Mouse (Mus musculus): Measurements from ENCODE around the gene Zrsr1.

The Zrsr1 gene

DNA sequence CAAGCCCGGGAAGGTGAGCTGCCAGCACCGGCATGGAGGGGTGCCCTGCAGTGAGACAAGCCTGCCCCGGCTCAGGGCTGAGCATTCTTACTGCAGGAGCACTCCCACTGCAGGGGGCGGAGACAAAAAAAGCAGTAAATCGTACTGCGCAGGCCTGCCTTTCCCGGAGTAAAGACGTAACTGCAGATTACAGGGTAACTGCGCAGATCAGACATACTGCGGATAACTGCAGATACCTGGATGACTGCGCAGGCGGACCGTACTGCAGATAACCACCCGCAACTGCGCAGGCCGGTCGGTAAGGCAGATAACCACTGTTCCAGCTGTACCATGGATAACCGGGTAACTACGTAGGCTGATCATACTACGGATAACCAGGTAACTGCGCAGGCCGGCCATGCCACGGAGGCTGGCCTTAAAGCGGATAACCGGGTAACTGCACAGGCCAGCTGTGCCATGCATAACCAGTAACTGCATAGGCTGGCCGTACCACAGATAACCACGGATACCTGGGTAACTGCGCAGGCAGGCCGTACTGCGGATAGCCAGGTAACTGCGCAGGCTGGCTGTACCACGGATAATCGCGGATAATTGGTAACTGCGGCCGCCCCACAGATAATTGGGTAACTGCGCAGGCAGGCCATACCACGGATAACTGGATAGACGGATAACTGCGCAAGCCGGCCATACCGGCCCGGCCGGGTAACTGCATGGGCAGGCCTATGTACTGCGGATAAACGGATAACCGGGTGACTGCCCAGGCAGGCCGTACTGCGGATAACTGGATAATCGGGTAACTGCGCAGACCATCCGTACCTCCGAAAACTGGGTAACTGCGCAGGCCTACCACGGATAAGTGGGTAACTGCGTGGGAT, at the start of gene Zrsr1:
Gene Zrsr1 (plus strand): TSS at position 171 of the 875 bp plus-strand sequence.
- no peak for DNase-seq (ENCODE audit: extremely low read depth, low read depth, low spot score)

DNA sequence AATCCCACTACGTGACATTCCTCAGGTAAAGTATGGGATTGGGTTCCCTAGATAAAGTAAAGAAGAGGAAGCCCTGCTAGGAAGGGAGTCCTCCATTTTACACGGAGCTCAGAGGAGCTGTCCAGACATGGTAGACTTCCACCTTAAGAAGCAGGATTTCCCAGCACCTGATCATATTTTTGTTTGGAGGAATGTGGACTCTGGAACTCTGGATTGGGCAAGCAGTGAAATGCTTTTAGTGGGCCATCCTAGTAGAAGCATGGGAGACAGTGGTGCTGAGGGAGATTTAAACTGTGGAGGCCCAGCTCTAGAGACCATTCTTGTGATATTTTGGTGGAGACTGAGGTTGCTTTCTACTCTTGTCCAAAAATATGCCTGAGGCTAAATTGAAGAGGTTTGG, 49.3 kb upstream of the Zrsr1 start:
- no peak for DNase-seq (ENCODE audit: extremely low read depth, low read depth, low spot score)

DNA sequence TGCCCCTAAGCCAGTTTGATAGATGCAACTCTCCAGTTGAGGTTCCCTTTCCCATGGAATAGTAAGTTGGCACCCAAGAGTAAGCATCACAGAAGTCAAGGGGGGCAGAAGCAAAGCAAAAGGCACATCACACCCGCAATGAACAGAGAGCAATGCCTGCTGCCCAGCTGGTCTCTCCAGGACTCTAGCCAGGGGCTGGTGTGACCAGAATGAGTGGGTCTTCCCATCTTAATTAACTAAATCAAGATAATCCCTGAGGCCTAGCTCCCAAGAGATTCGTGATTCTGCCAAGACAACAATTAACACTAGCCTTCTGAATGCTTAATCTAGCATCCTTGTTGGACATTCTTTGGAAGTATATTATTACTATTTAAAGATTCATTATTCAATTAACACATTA, 48.2 kb upstream of the Zrsr1 start:
- no peak for DNase-seq (ENCODE audit: extremely low read depth, low read depth, low spot score)

DNA sequence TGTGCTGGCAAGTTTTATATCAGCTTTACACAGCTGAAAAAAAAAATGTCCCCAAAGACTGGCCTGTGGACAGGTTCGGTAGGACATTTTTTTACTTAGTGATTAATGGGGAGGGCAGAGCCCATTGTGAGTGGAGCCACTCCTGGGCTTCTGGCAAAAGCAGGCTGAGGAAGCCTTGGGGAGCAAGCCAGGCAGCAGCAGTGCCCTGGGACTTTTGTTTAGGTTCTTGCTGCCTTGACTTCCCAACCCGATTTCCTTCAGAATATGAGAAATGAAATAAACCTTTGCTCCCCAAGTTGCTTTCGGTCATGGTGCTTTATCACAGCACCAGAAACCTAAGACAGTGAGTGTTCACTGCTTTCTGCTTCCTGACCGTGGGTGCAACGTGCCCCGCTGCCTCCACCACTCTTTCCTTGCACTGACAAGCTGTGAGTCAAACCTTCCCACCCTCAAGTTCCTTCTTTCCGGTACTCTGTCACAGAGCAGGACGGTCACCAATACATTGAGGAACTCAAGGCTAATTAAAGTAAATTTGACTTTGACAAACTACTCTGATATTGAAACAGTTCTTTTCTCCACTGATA, 43.1 kb upstream of the Zrsr1 start:
- no peak for DNase-seq (ENCODE audit: extremely low read depth, low read depth, low spot score)

DNA sequence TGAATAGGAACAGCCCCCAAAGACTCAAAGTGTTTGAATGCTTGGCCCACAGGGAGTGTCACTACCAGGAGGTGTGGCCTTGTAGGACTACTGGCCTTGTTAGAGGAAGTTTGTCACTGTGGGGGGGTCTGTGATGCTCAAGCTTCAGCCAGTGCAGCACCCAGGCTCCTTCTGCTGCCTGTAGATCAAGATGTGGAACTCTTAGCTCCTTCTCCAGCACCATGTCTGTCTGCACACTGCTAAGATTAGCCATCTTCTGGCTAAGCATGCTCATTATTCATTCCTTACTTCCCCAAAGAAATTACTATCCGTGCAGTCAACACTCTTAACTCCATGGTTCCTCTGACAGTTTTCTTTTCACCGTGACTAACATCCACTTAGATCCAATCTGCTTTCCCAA, 41.7 kb upstream of the Zrsr1 start:
- no peak for DNase-seq (ENCODE audit: extremely low read depth, low read depth, low spot score)

DNA sequence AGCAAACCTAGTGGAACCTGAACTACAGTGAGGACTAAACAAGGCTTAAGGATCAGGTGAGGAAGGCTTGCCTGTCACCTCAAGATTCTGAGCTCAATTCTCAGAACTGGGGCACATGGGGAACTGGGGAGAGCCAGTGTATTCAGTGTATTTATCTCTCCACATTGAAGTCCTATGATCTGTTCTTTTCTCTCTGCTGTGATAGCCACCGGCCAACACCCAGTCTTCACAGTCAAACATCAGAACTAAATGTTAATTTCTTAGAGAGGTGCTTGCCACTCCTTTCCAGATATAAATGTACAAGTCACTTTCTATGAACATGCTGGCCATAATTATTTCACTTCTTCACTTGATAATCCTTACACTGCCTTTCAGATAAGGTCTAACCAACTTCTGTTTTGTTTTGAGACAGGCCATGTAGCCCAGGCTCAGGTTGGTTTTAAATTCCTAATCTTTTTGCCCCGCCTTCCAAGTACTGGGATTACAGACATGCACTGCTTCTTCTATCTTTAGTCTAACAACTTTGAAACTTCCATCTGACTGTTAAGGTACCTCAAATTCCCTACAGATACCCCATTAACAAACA, 40.4 kb upstream of the Zrsr1 start:
- DNase-seq (ENCODE audit: extremely low read depth, low read depth, low spot score): no peak

DNA sequence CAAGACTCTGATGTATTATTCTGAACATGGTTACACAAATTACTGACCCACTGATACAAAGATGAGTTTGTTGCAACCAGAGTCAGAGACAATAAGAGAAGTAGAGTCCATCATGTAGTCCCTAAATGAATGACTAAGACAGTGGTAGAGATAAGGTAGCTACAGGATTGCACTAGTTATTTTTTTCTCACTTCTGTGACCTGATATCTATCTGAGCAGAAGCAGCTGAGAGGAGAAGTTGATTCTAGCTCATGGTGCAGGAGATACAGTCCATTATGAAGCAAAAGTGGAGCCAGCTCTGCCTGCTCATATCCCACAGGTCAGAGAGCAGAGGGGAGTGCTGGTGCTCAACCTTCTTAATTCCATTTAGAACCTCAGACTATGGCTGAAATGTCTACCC, 39.6 kb upstream of the Zrsr1 start:
- DNase-seq (ENCODE audit: extremely low read depth, low read depth, low spot score): no peak

DNA sequence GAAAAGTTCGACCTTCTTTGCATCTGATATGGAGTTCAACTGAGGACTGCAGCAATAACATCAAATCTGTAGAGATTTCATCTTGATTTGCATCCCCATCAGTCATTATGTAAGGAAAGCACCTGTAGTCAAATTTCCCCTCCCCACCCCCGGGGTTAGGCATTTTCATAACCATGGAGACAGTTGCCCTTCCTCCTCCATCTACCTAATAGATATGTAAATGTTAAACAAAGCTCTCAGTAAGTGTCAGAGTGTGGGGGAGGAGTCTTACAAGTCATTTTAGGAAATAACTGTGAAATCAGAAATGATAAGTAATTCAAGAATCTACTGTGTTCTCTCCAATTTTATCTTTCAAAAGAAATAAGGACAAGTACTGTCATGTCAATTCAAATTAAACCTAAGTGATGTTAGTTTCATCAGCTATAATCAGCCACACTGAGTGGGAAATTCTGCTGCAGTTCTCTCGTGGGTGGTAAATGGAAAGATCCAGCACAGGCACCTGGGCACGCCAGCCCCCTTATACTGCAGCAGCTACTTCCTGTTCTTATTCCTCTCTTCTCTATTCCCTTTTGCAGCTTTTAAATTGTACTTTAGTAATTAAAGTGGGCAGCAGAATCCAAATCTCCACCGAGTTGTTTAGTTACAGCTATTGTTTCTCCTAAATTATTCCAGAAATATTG, 35.2 kb upstream of the Zrsr1 start:
- DNase-seq (ENCODE audit: extremely low read depth, low read depth, low spot score): no peak

DNA sequence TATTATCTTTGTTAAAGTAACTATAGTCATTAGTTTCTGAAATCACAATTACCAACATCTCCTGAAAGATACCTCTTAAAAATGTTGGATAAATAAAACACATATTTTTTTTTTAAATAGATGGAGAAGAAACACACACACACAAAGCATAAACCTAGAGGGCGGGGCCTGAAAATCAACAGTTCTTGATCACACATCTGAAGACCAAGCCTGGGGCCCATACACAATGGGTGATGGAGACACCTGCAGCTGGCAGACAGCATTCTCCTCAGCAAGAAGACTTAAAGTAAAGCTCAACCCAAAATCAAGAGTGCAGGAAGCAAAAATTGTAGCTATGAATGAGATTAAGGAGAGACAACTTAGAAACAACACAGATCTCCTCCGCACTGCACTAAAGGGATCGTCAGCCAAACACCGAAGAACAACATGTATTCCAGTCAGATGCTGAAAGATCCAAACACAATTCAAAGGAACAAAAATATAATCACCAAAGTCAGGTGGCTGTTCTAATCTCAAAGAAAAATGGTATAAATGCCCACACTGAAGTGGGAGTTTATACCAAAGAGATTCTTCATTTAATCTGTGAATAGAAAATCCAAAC, 34.0 kb upstream of the Zrsr1 start:
- no peak for DNase-seq (ENCODE audit: extremely low read depth, low read depth, low spot score)

DNA sequence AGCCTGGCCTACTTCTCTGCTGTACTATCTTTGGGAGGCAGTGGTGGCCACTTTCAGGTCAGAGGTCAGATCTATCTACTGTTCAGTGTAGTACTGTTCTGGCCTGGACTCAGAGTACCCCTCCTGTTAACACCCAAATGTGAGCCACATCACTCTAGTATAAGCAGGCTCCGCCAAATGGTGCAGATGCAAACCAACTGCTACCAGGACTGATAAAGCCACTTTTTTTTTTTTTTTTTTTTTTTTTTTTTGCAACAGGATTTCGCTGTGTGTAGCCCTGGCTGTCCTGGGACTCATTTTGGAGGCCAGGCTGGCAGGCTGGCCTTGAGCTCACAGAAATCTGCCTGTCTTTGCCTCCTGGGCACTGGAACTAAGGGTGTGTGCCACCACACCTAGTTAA, 32.8 kb upstream of the Zrsr1 start:
- DNase-seq (ENCODE audit: extremely low read depth, low read depth, low spot score): no peak

DNA sequence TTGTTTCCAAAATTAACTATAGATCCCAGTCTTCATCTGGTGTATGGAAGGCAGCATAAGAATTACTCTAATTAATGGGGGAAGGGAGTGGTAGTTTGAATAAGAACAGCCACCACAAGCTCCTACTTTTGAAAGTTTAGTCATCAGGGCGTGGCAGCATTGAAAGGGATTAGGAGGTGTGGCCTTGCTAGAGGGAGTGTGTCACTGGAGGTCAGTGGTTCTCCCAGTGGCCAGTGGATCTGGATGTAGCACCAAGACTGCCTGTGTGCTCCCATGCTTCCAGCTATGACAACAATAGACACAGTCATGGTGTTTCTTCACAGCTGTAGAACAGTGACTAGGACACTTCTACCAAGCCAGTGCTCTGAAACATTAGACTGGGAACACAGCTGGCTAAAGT, 22.7 kb upstream of the Zrsr1 start:
- DNase-seq (ENCODE audit: extremely low read depth, low read depth, low spot score): no peak

DNA sequence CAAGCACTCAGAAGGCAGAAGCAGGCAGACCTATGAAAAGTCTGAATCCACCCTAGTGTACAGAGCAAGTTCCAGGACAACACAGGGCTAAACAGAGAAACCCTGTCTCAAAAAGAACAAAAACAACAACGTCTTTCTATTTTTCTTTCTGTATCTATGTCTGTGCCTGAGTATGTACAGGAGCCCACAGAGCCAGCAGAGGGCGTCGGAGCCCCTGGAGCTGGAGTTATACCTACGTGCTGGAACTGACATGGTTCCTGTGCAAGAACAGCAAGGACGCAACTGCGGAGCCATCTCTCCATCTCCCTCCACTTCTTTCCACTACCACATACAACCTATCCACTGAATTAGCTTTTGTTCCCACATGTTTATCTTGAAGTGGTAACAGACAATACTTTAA, 21.7 kb upstream of the Zrsr1 start:
- DNase-seq (ENCODE audit: extremely low read depth, low read depth, low spot score): no peak

DNA sequence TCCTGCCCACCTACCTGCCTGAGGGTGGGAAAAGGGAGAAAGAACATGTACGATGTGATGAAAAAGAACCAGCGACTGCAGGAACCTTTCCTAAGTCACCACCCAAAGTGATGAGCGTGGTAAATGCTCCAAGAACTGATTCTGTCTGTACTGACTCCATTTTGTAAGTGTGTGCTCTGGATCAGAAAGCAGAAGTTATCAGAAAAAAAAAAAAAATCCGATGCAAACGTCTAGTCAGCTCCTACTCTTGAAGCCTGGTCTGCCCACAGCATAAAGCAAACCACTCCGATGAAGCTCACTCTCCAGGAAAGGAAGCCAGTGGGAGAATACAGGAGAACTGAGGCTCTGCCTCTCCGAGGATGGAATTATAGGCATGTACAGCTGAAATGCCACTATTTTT, 19.1 kb upstream of the Zrsr1 start:
- DNase-seq (ENCODE audit: extremely low read depth, low read depth, low spot score): no peak

DNA sequence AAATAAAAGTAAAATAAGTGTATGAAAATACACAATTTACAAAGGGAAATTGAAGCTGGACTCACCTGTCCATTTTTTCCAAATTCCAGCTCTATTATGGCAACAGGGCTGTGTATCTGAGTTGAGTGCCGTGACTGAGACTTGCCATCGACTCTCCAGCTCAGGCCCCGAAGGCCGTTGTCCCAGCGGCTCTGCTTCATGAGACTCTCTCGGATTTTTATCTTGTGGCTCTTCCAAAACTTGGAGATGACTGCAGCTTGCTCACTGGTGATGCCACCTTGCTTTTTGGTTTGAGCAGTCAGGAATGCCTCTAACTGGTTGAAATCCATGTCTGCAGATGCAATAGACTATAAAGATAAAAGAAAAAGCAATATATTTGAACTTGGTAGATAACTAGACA, 15.5 kb upstream of the Zrsr1 start:
- no peak for DNase-seq (ENCODE audit: extremely low read depth, low read depth, low spot score)

DNA sequence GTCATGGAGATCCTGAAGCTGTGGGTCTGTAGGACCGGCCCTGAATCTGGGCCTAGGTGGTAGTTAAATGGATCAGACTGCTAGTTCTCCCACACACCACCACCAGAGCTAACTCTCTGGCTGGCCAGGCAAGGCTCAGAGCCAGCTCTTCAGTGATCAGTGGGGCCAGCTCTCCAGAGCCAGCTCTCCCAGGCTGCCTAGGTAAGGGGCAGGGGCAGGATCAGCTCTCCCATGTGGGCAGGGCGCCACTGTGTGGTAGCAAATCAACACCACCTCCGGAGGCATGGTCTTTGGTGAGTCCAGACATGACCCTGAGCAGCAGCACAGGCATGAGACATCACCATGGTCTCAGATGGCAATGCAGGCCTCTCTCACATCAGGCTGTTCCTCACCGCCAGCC, 15.0 kb upstream of the Zrsr1 start:
- DNase-seq (ENCODE audit: extremely low read depth, low read depth, low spot score): no peak

DNA sequence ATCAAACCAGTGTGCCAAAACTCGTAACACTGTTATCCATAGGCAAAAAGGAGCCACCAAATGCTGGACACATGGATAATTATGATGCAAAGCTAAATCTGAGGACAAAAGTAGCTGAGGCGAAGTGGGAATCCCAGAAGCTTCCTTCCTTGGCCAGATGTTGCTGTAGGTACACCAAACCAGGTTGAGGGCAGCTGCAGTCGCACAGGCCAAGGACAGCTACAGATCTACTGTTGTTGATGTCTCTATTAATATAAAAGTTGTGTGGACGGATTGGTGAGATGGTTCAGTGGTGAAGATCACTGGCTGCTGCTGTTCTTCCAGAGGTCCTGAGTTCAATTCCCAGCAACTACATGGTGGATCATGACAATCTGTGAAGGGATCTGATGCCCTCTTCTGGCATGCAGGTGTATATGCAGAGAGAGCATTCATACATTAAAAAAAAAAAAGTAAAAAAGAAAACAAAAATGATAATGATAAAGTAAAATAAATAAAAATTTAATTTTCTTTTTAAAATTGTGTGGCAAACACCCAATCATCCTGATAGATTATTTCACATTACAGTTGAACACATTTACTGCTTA, 13.9 kb upstream of the Zrsr1 start:
- no peak for DNase-seq (ENCODE audit: extremely low read depth, low read depth, low spot score)

DNA sequence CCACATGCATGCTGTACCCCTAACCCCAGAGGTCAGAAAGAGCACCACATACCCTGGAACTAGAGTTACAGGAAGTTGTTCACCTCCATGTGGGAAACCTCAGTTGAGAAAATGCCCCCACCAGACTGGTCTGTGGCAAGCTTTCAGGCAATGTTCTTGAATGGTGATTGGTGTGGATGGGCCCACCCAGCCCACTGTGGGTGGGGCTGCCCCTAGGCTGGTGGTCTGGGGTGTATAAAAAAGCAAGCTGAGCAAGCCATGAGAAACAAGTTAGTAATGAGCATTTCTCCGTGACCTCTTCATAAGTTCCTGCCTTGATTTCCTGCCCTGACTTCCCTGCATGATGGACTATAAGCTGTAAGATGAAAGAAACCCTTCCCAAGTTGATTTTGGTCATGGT, 9.7 kb upstream of the Zrsr1 start:
- DNase-seq (ENCODE audit: extremely low read depth, low read depth, low spot score): no peak

DNA sequence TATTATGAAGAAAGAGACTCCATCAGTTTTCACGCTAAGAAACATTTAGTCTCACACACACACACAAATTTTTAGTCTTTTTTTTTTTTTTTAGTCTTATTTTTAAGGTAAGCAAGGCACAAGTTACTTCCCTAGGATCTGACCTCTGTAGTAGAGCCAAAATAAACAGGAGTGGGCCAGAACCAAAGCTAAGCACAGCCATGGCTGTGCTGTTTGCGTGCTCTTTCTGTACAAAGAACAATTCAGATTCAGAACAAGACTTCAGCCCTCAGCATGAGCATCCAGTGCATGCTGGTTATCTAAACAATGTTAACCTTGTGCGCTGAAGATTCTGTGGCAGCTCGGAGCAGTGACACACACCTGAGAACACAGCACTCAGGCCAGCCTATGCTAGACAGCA, 7.4 kb upstream of the Zrsr1 start:
- DNase-seq (ENCODE audit: extremely low read depth, low read depth, low spot score): no peak

DNA sequence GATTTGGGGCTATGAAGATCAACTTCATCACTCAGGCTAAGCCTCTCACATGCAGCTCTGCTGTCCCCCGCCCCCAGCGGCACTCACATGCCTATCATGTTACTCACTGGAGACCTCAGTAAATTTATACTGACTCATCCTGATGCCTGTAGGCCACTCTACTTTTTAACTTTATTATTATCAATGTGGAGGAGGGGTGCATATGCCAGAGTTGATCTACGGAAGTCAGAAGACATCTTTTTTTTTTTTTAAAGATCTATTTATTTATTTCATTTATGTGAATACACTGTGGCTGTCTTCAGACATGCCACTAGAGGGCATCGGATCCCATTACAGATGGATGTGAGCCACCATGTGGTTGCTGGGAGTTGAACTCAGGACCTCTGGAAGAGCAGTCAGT, 6.3 kb upstream of the Zrsr1 start:
- no peak for DNase-seq (ENCODE audit: extremely low read depth, low read depth, low spot score)

DNA sequence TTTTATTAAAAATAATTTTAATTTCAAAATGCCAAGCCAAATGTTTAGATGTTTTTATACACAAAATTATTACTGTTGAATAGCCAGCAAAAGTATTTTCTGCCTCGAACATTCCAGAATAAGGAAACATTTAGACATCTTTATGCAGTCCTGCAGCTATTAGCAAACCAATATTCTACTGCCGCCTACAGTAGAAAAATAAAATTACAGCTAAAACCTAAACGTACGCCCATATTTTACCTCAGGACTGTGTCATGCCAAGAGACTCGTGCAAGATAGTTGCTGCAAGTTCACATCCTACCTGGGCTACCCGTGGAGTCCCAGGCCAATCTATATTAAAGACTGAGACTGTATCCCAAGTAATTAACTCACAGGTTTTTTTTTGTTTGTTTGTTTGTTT, 2.3 kb upstream of the Zrsr1 start:
- DNase-seq (ENCODE audit: extremely low read depth, low read depth, low spot score): no peak

DNA sequence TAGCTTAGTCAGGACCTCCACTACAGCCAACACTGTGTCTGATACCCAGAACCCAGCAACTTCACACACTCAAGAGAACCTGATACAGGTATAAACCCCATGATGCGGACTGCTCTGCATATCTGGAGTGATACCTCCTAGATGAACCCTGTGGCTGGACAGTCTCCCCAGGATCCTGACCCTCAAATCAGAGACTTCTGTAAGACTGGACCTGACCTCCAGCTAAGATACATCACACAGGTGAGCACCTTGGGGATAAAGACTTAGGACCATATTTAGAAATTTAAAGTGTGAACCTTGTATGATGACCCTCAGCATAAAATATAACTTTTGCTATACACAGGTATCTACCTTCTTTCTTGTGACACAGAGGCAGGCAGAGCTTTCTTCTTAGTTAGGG, 1.3 kb upstream of the Zrsr1 start:
- DNase-seq (ENCODE audit: extremely low read depth, low read depth, low spot score): no peak
